Mouse (Mus musculus): ENCODE results near the gene 6430548M08Rik.

GRCm38 (mm10) chr8:120144652-120145301 lies 30.8 kb downstream of the 6430548M08Rik start:
- TF ChIP-seq CTCF (IDR thresholded peaks at IDR 0.05; ENCODE audit: borderline replicate concordance, control insufficient read depth, extremely low read depth, insufficient read depth, low read length, poor library complexity) (no peak), POLR2A (IDR thresholded peaks at IDR 0.05; ENCODE audit: control insufficient read depth, extremely low read depth, insufficient read depth, low read length, poor library complexity) (no peak)

All from thymus, adult 2 months (tissue).